Mouse (Mus musculus) heart, embryonic 13.5 days (tissue): ENCODE measurements around the gene Ralgps1. TPM values are rescaled to one million over a fixed set of nuclear protein-coding genes. Genes with fewer than 3 reads are reported as not detected.

Source experiments
- ATAC-seq: fragments of 200-750 bp; cut with Nextera tagmentation; 2 replicates; pipeline ENCODE4 v1.8.0; 2017; ENCODE audit warnings: moderate TSS enrichment; ENCODE audit not compliant: insufficient number of reproducible peaks, low FRiP score, low TSS enrichment; ENCODE audit errors: extremely low read depth
- H3K27ac ChIP-seq: fragments of 300-500 bp; sonication (generic); replicated peaks from 2 replicates; pipeline ENCODE4 v1.5.1; 2015; ENCODE audit warnings: moderate library complexity, mild to moderate bottlenecking, inconsistent platforms
- H3K27me3 ChIP-seq: fragments of 300-500 bp; sonication (generic); replicated peaks from 2 replicates; pipeline ENCODE4 v1.6.1; 2015; ENCODE audit warnings: mild to moderate bottlenecking, inconsistent platforms
- H3K36me3 ChIP-seq: fragments of 300-500 bp; sonication (generic); 2 replicates; pipeline ENCODE4 v1.6.1; 2015; ENCODE audit warnings: mild to moderate bottlenecking, inconsistent platforms
- H3K4me1 ChIP-seq: fragments of 300-500 bp; sonication (generic); 2 replicates; pipeline ENCODE4 v1.6.1; 2015; ENCODE audit warnings: inconsistent platforms
- H3K4me2 ChIP-seq: fragments of 300-500 bp; sonication (generic); 2 replicates; pipeline ENCODE4 v1.6.1; 2015; ENCODE audit warnings: inconsistent platforms, mild to moderate bottlenecking, moderate library complexity
- H3K4me3 ChIP-seq: fragments of 300-500 bp; sonication (generic); 2 replicates; pipeline ENCODE4 v1.5.1; 2015; ENCODE audit warnings: moderate library complexity, mild to moderate bottlenecking, inconsistent platforms
- H3K9ac ChIP-seq: fragments of 300-500 bp; sonication (generic); 2 replicates; pipeline ENCODE4 v1.6.1; 2015; ENCODE audit warnings: inconsistent platforms, mild to moderate bottlenecking, moderate library complexity
- H3K9me3 ChIP-seq: fragments of 300-500 bp; sonication (generic); 2 replicates; pipeline ENCODE4 v1.6.1; 2016; ENCODE audit warnings: inconsistent platforms
- WGBS: fragments of 180-500 bp; shearing (Covaris S2); methylation state at CpG from one replicate; pipeline ENCODE4 v1.1.7; 2015; ENCODE audit warnings: mixed read lengths; 5-methylcytosine and 5-hydroxymethylcytosine counted together
- polyA plus RNA-seq: library from polyadenylated mRNA; unstranded; fragments of >200 nt; fragmentation: Nextera tagmentation; extraction: Ambion mirVana; gene quantifications from 2 replicates; pipeline ENCODE4 v1.2.1, GENCODE M21; 2015

The Ralgps1 gene
- polyA plus RNA-seq, 1 experiment from 2014 or later, result 3.7 TPM

DNA sequence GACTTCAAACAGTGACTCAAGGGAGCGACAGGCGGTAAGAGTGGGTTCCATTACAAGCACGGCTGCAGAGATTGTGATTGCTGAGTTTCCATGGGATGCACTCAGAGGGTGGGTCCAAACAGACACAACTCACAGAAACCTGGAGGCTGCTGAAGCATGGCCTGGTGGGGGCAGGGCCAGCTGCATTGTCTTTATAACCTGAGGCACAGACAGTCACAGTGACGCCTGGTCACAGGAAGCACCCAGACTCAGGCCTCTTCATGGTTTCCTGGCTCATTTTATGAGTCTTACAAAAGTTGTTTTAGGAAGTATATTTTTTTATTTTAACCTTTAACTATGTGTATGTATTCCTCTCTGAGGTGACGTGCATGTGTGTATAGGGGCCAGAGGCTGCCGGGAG is 201.8 kb downstream of the Ralgps1 start:
- H3K4me2 ChIP-seq, result no peak overlapping the region
- H3K4me1 ChIP-seq, result peaks cover 50% of the 10 kb centered on the region
- no peak for ATAC-seq
- no peaks in the 10 kb centered on the region for H3K27me3 ChIP-seq
- 66% methylated on average over 6 of the region's 6 CpGs for WGBS
- H3K27ac ChIP-seq, result no peak overlapping the region
- no peak overlapping the region for H3K4me3 ChIP-seq
- H3K36me3 ChIP-seq, result no peaks in the 10 kb centered on the region
- no peak overlapping the region for H3K9ac ChIP-seq
- H3K9me3 ChIP-seq, result no peaks in the 10 kb centered on the region

GRCm38 (mm10) chr2:33167060-33167459 is 204.2 kb downstream of the Ralgps1 start:
- WGBS, result 82% methylated on average over 3 of the region's 3 CpGs
- H3K36me3 ChIP-seq, result no peaks in the 10 kb centered on the region

DNA sequence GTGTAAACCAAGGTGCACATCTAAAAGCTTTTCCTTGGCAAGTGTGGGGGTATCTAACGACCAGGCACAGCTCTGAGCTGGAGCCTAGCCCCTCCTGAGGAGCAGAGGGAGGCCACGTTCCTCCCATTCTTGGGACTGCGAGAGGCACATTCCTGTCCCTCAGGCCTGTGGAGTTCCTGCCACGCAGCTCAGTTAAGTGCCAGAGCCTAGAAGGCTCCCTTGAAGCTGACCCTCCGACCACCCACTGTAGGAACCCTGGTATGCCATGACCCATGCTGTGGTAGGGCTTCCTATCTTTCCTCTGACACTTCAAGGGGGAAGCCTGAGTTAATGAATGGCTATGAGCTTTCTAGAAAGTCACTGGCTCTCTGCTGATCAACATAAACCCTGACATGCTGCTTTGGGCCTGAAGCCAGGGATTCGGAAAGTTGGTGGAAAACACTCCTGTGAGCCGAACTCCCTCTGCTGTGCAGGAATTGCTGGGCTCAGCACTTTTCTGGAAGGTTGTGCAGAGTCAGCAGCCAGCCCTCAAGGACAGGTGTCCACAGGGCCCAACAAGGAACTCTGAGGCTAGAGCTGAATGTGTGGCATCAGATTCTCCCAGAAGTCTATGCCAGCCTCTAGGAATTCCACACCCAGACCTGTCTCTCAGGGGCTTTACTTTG is 205.4 kb downstream of the Ralgps1 start:
- no peak overlapping the region for H3K4me2 ChIP-seq
- peak overlapping the region; percentile 61 for H3K9ac ChIP-seq
- peak overlapping the region; percentile 80 for H3K27ac ChIP-seq
- peak; percentile 38; the same call in 1 of the 2 replicates for ATAC-seq
- H3K4me3 ChIP-seq, result no peak overlapping the region
- no peaks in the 10 kb centered on the region for H3K27me3 ChIP-seq
- H3K9me3 ChIP-seq, result no peaks in the 10 kb centered on the region
- peaks cover 45% of the 10 kb centered on the region for H3K4me1 ChIP-seq
- 16% methylated on average over 7 of the region's 7 CpGs for WGBS
- no peaks in the 10 kb centered on the region for H3K36me3 ChIP-seq

More at GRCm38 (mm10) chr2:33167060-33167459, 204.2 kb downstream of the Ralgps1 start:
- Histone ChIP-seq H3K4me3 (no peak overlapping the region), H3K9me3 (no peaks in the 10 kb centered on the region), H3K9ac (no peak overlapping the region), H3K27ac (no peak overlapping the region), H3K4me2 (no peak overlapping the region), H3K4me1 (peaks cover 39% of the 10 kb centered on the region), H3K27me3 (no peaks in the 10 kb centered on the region)
- ATAC-seq, result no peak

DNA sequence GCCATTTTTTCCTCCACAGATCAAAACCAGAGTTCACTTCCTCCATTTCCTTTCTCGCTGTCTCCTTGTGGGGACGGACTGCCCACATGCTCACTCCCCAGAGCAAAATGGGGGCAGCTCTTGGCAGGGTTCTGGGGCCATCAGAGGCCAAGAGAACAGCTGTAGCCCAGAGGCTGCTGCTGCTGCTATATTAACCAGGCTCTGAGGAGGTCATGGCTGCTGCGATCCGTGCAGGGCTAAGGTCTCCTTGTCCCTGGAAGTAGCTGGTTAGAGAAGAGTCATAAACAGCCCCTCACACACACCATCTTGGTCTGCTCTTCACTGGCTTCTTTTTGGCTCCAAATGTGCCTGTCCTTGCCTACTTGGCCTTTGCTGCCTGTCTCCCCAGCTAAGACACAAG is 206.1 kb downstream of the Ralgps1 start:
- Histone ChIP-seq H3K4me1 (peaks cover 52% of the 10 kb centered on the region), H3K4me3 (no peak overlapping the region), H3K27ac (peak overlapping the region; percentile 80), H3K9me3 (no peaks in the 10 kb centered on the region), H3K9ac (peak overlapping the region; percentile 61), H3K36me3 (no peaks in the 10 kb centered on the region), H3K4me2 (no peak overlapping the region), H3K27me3 (no peaks in the 10 kb centered on the region)
- ATAC-seq, result no peak
- WGBS, result 61% methylated on average over 4 of the region's 4 CpGs

DNA sequence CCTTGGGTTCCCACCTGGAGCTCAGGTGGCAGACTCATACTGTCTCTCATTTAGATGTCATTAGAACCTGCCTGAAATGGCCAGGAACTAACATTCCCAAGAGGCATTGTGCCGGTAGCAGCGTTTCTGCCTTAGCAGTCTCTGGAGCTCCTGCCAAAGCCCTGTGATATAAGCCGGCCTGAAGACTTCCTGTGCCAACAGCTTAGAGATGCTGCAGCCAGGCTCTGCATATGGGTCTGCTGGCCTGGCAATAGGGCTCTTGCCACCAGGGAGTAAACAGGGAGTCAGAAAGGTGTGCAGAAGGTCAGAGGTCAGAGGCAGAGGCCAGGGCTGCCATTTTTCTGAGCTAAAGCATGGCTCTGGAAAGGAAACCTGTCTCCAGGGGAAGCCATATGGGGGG is 206.6 kb downstream of the Ralgps1 start:
- 48% methylated on average over 3 of the region's 3 CpGs for WGBS
- Histone ChIP-seq H3K9me3 (no peaks in the 10 kb centered on the region), H3K27ac (peak overlapping the region; percentile 80), H3K36me3 (no peaks in the 10 kb centered on the region), H3K4me3 (no peak overlapping the region), H3K4me1 (peaks cover 56% of the 10 kb centered on the region), H3K9ac (no peak overlapping the region), H3K4me2 (no peak overlapping the region), H3K27me3 (no peaks in the 10 kb centered on the region)
- ATAC-seq, result no peak

DNA sequence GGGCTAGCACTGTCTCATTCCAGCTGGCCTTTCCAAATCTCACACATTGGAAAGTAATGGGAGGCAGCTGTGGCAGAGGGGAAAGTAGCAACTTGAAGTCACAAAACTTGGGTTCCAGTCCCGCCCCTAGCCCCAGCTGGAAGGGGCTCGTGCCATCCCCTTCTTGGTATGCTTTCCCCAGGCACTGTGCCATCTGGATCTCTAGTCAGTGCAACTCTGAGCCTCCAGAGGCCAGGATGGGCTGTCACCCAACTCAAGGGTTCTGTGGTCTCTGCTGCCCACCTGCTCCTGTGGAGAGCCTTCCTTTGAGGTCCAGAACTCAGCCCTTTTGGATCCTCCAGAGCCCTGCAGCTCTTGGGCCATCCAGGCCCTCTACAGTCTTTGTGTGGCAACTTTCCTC is 209.2 kb downstream of the Ralgps1 start:
- 84% methylated on average over 2 of the region's 2 CpGs for WGBS
- H3K4me1 ChIP-seq, result peaks cover 56% of the 10 kb centered on the region
- no peak overlapping the region for H3K27ac ChIP-seq
- no peak overlapping the region for H3K4me2 ChIP-seq
- H3K36me3 ChIP-seq, result no peaks in the 10 kb centered on the region
- no peaks in the 10 kb centered on the region for H3K9me3 ChIP-seq
- no peak overlapping the region for H3K4me3 ChIP-seq
- no peaks in the 10 kb centered on the region for H3K27me3 ChIP-seq
- H3K9ac ChIP-seq, result no peak overlapping the region
- ATAC-seq, result no peak

GRCm38 (mm10) chr2:33160326-33160973 is 210.8 kb downstream of the Ralgps1 start:
- peak overlapping the region; percentile 73 for H3K27ac ChIP-seq
- no peak overlapping the region for H3K4me3 ChIP-seq
- no peaks in the 10 kb centered on the region for H3K9me3 ChIP-seq
- H3K36me3 ChIP-seq, result no peaks in the 10 kb centered on the region
- no peak; the same call in 1 of the 2 replicates for ATAC-seq
- peaks cover 39% of the 10 kb centered on the region for H3K4me1 ChIP-seq
- WGBS, result 38% methylated on average over 12 of the region's 12 CpGs
- H3K9ac ChIP-seq, result peak overlapping the region; percentile 42
- no peaks in the 10 kb centered on the region for H3K27me3 ChIP-seq
- H3K4me2 ChIP-seq, result no peak overlapping the region

GRCm38 (mm10) chr2:33159593-33159992 is 211.7 kb downstream of the Ralgps1 start:
- no peaks in the 10 kb centered on the region for H3K27me3 ChIP-seq
- H3K4me2 ChIP-seq, result no peak overlapping the region
- 54% methylated on average over 7 of the region's 7 CpGs for WGBS
- peak overlapping the region; percentile 42 for H3K9ac ChIP-seq
- no peaks in the 10 kb centered on the region for H3K36me3 ChIP-seq
- peaks cover 31% of the 10 kb centered on the region for H3K4me1 ChIP-seq
- no peak overlapping the region for H3K4me3 ChIP-seq
- H3K9me3 ChIP-seq, result no peaks in the 10 kb centered on the region
- ATAC-seq, result no peak
- peak overlapping the region; percentile 73 for H3K27ac ChIP-seq

DNA sequence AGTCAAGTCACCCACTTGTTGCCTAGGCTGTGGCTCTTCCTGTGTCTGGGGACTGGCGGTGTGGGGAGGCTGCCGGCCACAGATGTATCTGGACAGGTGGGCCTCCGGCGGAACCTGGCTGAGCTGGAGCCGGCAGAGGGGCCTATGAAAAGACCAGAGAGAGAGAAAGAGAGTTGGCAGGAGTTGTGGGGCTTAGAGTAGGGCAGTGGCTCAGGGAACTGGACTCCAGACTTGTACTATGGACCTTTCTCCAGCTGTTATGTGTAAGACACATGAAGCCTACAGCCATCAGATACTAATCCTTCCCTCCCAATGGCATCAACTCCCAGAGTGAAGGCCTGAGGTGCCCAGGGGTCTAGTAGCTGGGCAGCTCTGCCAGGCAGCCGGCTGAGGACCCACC is 212.4 kb downstream of the Ralgps1 start:
- WGBS, result 82% methylated on average over 6 of the region's 6 CpGs
- no peak for ATAC-seq

DNA sequence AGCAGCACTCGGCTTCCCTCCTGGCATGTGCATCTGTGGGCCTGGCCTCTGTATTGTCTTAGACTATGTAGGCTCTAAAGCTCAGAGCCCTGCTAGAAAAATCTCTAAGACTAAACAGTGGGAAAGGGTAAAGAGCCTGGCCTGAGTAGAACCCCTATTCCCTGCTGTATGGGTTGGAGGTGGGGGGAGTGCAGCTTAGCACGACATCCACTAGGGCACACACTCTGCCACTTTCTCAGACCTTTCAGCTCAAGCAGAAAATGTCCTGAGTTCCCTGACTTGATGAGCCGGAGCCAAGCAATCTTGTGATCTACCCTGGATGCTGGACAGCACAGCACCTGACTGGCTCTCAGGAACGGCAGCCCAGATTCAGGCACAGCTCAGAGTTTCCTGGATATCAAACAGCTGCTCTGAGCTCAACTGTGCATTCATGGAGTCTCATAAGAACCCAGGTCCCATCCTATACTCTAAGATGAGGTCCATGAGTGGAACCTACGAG is 215.0 kb downstream of the Ralgps1 start:
- no peaks in the 10 kb centered on the region for H3K9me3 ChIP-seq
- no peak overlapping the region for H3K27ac ChIP-seq
- no peak for ATAC-seq
- H3K9ac ChIP-seq, result no peak overlapping the region
- no peaks in the 10 kb centered on the region for H3K27me3 ChIP-seq
- no peak overlapping the region for H3K4me3 ChIP-seq
- no peaks in the 10 kb centered on the region for H3K36me3 ChIP-seq
- H3K4me2 ChIP-seq, result no peak overlapping the region
- 71% methylated on average over 5 of the region's 5 CpGs for WGBS
- H3K4me1 ChIP-seq, result peaks cover 25% of the 10 kb centered on the region

More for the DNA sequence above, 212.4 kb downstream of the Ralgps1 start:
- Histone ChIP-seq H3K27ac (no peak overlapping the region), H3K4me3 (no peak overlapping the region), H3K36me3 (no peaks in the 10 kb centered on the region), H3K27me3 (no peaks in the 10 kb centered on the region), H3K9me3 (no peaks in the 10 kb centered on the region), H3K4me2 (no peak overlapping the region), H3K4me1 (peaks cover 26% of the 10 kb centered on the region), H3K9ac (no peak overlapping the region)

DNA sequence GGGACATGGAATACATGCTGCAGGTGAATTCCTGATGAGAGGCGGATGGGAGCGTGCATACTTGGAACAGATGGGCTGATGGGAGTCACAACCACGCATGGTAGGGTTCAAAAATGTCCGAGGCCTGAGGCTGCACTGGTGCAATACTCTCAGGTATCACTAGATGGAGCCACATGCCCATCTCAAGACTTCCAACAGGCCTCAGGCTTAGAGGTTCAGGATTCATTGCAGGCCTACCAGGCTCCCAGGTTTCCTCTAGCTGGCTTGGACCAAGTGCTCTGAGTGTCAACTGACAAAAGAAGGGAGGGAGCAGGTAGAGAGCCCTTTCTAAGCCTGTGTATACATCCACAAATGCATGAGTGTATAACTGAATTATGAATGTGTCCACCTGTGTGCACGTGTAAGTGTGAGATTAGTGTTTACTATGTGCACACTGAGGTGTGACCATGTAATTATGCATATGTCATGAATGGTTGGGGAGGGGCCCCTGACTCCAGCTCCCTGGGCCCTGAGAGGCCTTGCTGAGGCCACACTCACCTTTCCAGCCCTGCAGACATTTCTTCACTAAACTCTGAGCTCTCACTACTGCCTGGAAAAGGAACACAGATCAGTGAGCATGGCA is 216.4 kb downstream of the Ralgps1 start:
- ATAC-seq, result no peak
- no peaks in the 10 kb centered on the region for H3K9me3 ChIP-seq
- 26% methylated on average over 5 of the region's 5 CpGs for WGBS

More for the DNA sequence above, 216.4 kb downstream of the Ralgps1 start:
- H3K4me3 ChIP-seq, result no peak overlapping the region
- no peak overlapping the region for H3K27ac ChIP-seq
- no peak overlapping the region for H3K9ac ChIP-seq
- no peaks in the 10 kb centered on the region for H3K36me3 ChIP-seq
- no peak overlapping the region for H3K4me2 ChIP-seq
- peaks cover 10% of the 10 kb centered on the region for H3K4me1 ChIP-seq
- no peaks in the 10 kb centered on the region for H3K27me3 ChIP-seq
